Mouse (Mus musculus) stomach, postnatal 0 days (tissue): ENCODE measurements around the gene Popdc2.

Source experiments
- CTCF ChIP-seq: IDR thresholded peaks from 2 replicates; pipeline ENCODE4 v1.5.1; 2016; ENCODE audit warnings: antibody characterized with exemption, low read depth, mild to moderate bottlenecking, moderate library complexity
- EP300 ChIP-seq: optimal IDR thresholded peaks from 2 replicates; pipeline ENCODE3; 2016; ENCODE audit warnings: antibody characterized with exemption

- TF ChIP-seq CTCF, result no peak
- no peak for TF ChIP-seq EP300
Measured at GRCm38 (mm10) chr16:38346529-38347325, 15.3 kb upstream of the Popdc2 start, which contains the start of the genes Cox17 and Gm21987.
